Mouse (Mus musculus): ENCODE results near the gene Gmeb2. TPM values are rescaled to one million over a fixed set of nuclear protein-coding genes. Genes with fewer than 3 reads are reported as not detected.

The Gmeb2 gene
- total RNA-seq, 1 experiment, result 15.2 TPM

- Histone ChIP-seq H3K9ac (ENCODE audit: insufficient read depth, low read depth, low read length, poor library complexity, severe bottlenecking) (0 out of 2 replicates have a peak within 1 kb of the TSS, but pooled peaks have one; percentile 0), H3K36me3 (ENCODE audit: control insufficient read depth, insufficient read depth, low read length, poor library complexity, severe bottlenecking) (no peaks in the 10 kb centered on the region), H3K9me3 (ENCODE audit: control insufficient read depth, insufficient read depth, low read depth, low read length) (no peaks in the 10 kb centered on the region), H3K4me3 (ENCODE audit: insufficient read depth in 1 of 2, low read depth in 1 of 2, low read length in 2 of 2, poor library complexity in 1 of 2, severe bottlenecking in 1 of 2) (peak within 1 kb of the TSS; percentile 21 to 37; a peak in 3 of 4 replicates), H3K27ac (ENCODE audit: insufficient read depth, low read depth, low read length, poor library complexity, severe bottlenecking) (no peak within 1 kb of the TSS), H3K4me1 (ENCODE audit: control insufficient read depth in 2 of 2, insufficient read depth in 2 of 2, low read length in 2 of 2, poor library complexity in 1 of 2) (peaks cover 0 to 16% of the 10 kb centered on the region in 2 experiments; a peak in 2 of 4 replicates)
- peak; percentile 64 for DNase-seq (ENCODE audit: low read depth, low spot score)
- TF ChIP-seq MAFK (IDR thresholded peaks at IDR 0.05; ENCODE audit: insufficient read depth, low read depth, low read length) (no peak), HCFC1 (IDR thresholded peaks at IDR 0.05; ENCODE audit: borderline replicate concordance, insufficient read depth, low read length) (no peak), ZNF384 (IDR thresholded peaks at IDR 0.05; ENCODE audit: low read depth, low read length) (no peak), CHD2 (IDR thresholded peaks at IDR 0.05; ENCODE audit: low read depth, low read length) (no peak), ZC3H11A (IDR thresholded peaks at IDR 0.05; ENCODE audit: borderline replicate concordance, low read depth, low read length) (no peak)
- in situ Hi-C loops (cut with MboI; ENCODE audit: low sequenced_read_pairs in 2 of 2, unreplicated experiment in 2 of 2), result no loop called here
Measured at GRCm38 (mm10) chr2:181219538-181220216, 68.2 kb downstream of the Gmeb2 start, which contains the start of gene Fndc11. Gene Fndc11, plus strand, starts transcription at chr2:181220013.

GRCm38 (mm10) chr2:181218881-181219485 is 68.9 kb downstream of the Gmeb2 start:
- Histone ChIP-seq H3K4me1 (ENCODE audit: control insufficient read depth in 2 of 2, insufficient read depth in 2 of 2, low read length in 2 of 2, poor library complexity in 1 of 2) (peaks cover 0 to 16% of the 10 kb centered on the region in 2 experiments; a peak in 2 of 4 replicates), H3K9me3 (ENCODE audit: control insufficient read depth, insufficient read depth, low read depth, low read length) (no peaks in the 10 kb centered on the region), H3K27ac (ENCODE audit: insufficient read depth, low read depth, low read length, poor library complexity, severe bottlenecking) (no peak overlapping the region), H3K36me3 (ENCODE audit: control insufficient read depth, insufficient read depth, low read length, poor library complexity, severe bottlenecking) (no peaks in the 10 kb centered on the region), H3K4me3 (ENCODE audit: insufficient read depth in 1 of 2, low read depth in 1 of 2, low read length in 2 of 2, poor library complexity in 1 of 2, severe bottlenecking in 1 of 2) (no peak overlapping the region), H3K9ac (ENCODE audit: insufficient read depth, low read depth, low read length, poor library complexity, severe bottlenecking) (no peak overlapping the region)
- DNase-seq (ENCODE audit: low read depth, low spot score), result no peak
- TF ChIP-seq HCFC1 (IDR thresholded peaks at IDR 0.05; ENCODE audit: borderline replicate concordance, insufficient read depth, low read length) (no peak), ZNF384 (IDR thresholded peaks at IDR 0.05; ENCODE audit: low read depth, low read length) (no peak), MAFK (IDR thresholded peaks at IDR 0.05; ENCODE audit: insufficient read depth, low read depth, low read length) (no peak), CHD2 (IDR thresholded peaks at IDR 0.05; ENCODE audit: low read depth, low read length) (no peak), ZC3H11A (IDR thresholded peaks at IDR 0.05; ENCODE audit: borderline replicate concordance, low read depth, low read length) (no peak)
- in situ Hi-C loops (cut with MboI; ENCODE audit: low sequenced_read_pairs in 2 of 2, unreplicated experiment in 2 of 2), result no loop called here

- no peak overlapping the region for H3K27ac ChIP-seq (ENCODE audit: insufficient read depth, low read depth, low read length, poor library complexity, severe bottlenecking)
- peaks cover 0 to 20% of the 10 kb centered on the region in 2 experiments; a peak in 2 of 4 replicates for H3K4me1 ChIP-seq (ENCODE audit: control insufficient read depth in 2 of 2, insufficient read depth in 2 of 2, low read length in 2 of 2, poor library complexity in 1 of 2)
- H3K36me3 ChIP-seq (ENCODE audit: control insufficient read depth, insufficient read depth, low read length, poor library complexity, severe bottlenecking), result no peaks in the 10 kb centered on the region
- TF ChIP-seq ZC3H11A (IDR thresholded peaks at IDR 0.05; ENCODE audit: borderline replicate concordance, low read depth, low read length) (no peak), HCFC1 (IDR thresholded peaks at IDR 0.05; ENCODE audit: borderline replicate concordance, insufficient read depth, low read length) (no peak)
- no peak for DNase-seq (ENCODE audit: low read depth, low spot score)
- no peak overlapping the region for H3K9ac ChIP-seq (ENCODE audit: insufficient read depth, low read depth, low read length, poor library complexity, severe bottlenecking)
- no peaks in the 10 kb centered on the region for H3K9me3 ChIP-seq (ENCODE audit: control insufficient read depth, insufficient read depth, low read depth, low read length)
- in situ Hi-C loops (cut with MboI; ENCODE audit: low sequenced_read_pairs in 2 of 2, unreplicated experiment in 2 of 2), result no loop called here
- no peak overlapping the region for H3K4me3 ChIP-seq (ENCODE audit: insufficient read depth in 1 of 2, low read depth in 1 of 2, low read length in 2 of 2, poor library complexity in 1 of 2, severe bottlenecking in 1 of 2)
Measured at GRCm38 (mm10) chr2:181216037-181216436, 71.8 kb downstream of the Gmeb2 start.

- Histone ChIP-seq H3K9ac (ENCODE audit: insufficient read depth, low read depth, low read length, poor library complexity, severe bottlenecking) (peak within 1 kb of the TSS; percentile 17; the same call in 1 of the 2 replicates), H3K4me1 (ENCODE audit: control insufficient read depth in 2 of 2, insufficient read depth in 2 of 2, low read length in 2 of 2, poor library complexity in 1 of 2) (peaks cover 0 to 6% of the 10 kb centered on the region in 2 experiments; a peak in 1 of 4 replicates), H3K36me3 (ENCODE audit: control insufficient read depth, insufficient read depth, low read length, poor library complexity, severe bottlenecking) (no peaks in the 10 kb centered on the region), H3K27ac (ENCODE audit: insufficient read depth, low read depth, low read length, poor library complexity, severe bottlenecking) (no peak within 1 kb of the TSS), H3K4me3 (ENCODE audit: insufficient read depth in 1 of 2, low read depth in 1 of 2, low read length in 2 of 2, poor library complexity in 1 of 2, severe bottlenecking in 1 of 2) (peak within 1 kb of the TSS; percentile 33 to 44), H3K9me3 (ENCODE audit: control insufficient read depth, insufficient read depth, low read depth, low read length) (no peaks in the 10 kb centered on the region)
- peak; percentile 50 for DNase-seq (ENCODE audit: low read depth, low spot score)
- in situ Hi-C loops (cut with MboI; ENCODE audit: low sequenced_read_pairs in 2 of 2, unreplicated experiment in 2 of 2), result no loop called here
- no peak for TF ChIP-seq ZNF384 (IDR thresholded peaks at IDR 0.05; ENCODE audit: low read depth, low read length)
- no peak for TF ChIP-seq MAFK (IDR thresholded peaks at IDR 0.05; ENCODE audit: insufficient read depth, low read depth, low read length)
- no peak for TF ChIP-seq CHD2 (IDR thresholded peaks at IDR 0.05; ENCODE audit: low read depth, low read length)
- TF ChIP-seq ZC3H11A (IDR thresholded peaks at IDR 0.05; ENCODE audit: borderline replicate concordance, low read depth, low read length), result no peak
- TF ChIP-seq HCFC1 (IDR thresholded peaks at IDR 0.05; ENCODE audit: borderline replicate concordance, insufficient read depth, low read length), result no peak
Measured at GRCm38 (mm10) chr2:181213021-181213445, 74.8 kb downstream of the Gmeb2 start, which contains the start of gene Srms. Gene Srms, minus strand, starts transcription at chr2:181213185.

Measured in ES-E14 (cell line).